Mouse (Mus musculus) MEL (cell line): ENCODE results near the gene Fnbp4. TPM values are rescaled to one million over a fixed set of nuclear protein-coding genes. Genes with fewer than 3 reads are reported as not detected.

Experiments used
- DNase-seq: peaks from one replicate; pipeline ENCODE4 v3.0.0; 2011; ENCODE audit warnings: low read depth, low spot score
- H3K27ac ChIP-seq: 2 replicates; pipeline ENCODE4 v1.5.1; 2012; ENCODE audit warnings: low read depth, mild to moderate bottlenecking, control low read depth, low read length, moderate library complexity; ENCODE audit not compliant: control insufficient read depth
- H3K27me3 ChIP-seq, 2 experiments: fragments of 150-350 bp in 1 of 2; sonication (generic) in 1 of 2; 2 replicates each; pipeline ENCODE4 v1.6.1; 2012; ENCODE audit warnings: low read length in 2 of 2, mild to moderate bottlenecking in 2 of 2, improper control_type of control experiment in 1 of 2, moderate library complexity in 1 of 2; ENCODE audit not compliant: insufficient read depth in 2 of 2, control insufficient read depth in 1 of 2
- H3K36me3 ChIP-seq, 2 experiments: 2 replicates each; pipeline ENCODE4 v1.6.1; 2012 to 2014; ENCODE audit warnings: low read length in 2 of 2, improper control_type of control experiment in 1 of 2, inconsistent platforms in 1 of 2, mild to moderate bottlenecking in 1 of 2; ENCODE audit not compliant: insufficient read depth in 2 of 2, control insufficient read depth in 1 of 2
- H3K4me1 ChIP-seq, 2 experiments: fragments of 150-350 bp in 1 of 2; sonication (generic) in 1 of 2; 2 replicates each; pipeline ENCODE4 v1.6.1; 2012; ENCODE audit warnings: low read length in 2 of 2, improper control_type of control experiment in 1 of 2, mild to moderate bottlenecking in 1 of 2; ENCODE audit not compliant: insufficient read depth in 2 of 2, control insufficient read depth in 1 of 2
- H3K4me3 ChIP-seq, 2 experiments: fragments of 150-350 bp in 1 of 2; sonication (generic) in 1 of 2; 2 replicates each; pipeline ENCODE4 v1.5.1; 2012; ENCODE audit warnings: low read depth in 2 of 2, low read length in 2 of 2, mild to moderate bottlenecking in 2 of 2, moderate library complexity in 2 of 2, control low read depth in 1 of 2, improper control_type of control experiment in 1 of 2; ENCODE audit not compliant: control insufficient read depth in 1 of 2, insufficient read depth in 1 of 2
- H3K79me2 ChIP-seq: 2 replicates; pipeline ENCODE4 v1.6.1; 2012; ENCODE audit warnings: mild to moderate bottlenecking, low read length, moderate library complexity; ENCODE audit not compliant: control insufficient read depth, poor library complexity, insufficient read depth
- H3K9ac ChIP-seq: 2 replicates; pipeline ENCODE4 v1.6.1; 2012; ENCODE audit warnings: low read depth, mild to moderate bottlenecking, control low read depth, low read length, moderate library complexity; ENCODE audit not compliant: control insufficient read depth, poor library complexity, severe bottlenecking
- H3K9me3 ChIP-seq: fragments of 150-350 bp; sonication (generic); replicated peaks from 2 replicates; pipeline ENCODE4 v1.6.1; 2012; ENCODE audit warnings: mild to moderate bottlenecking, low read length, improper control_type of control experiment, moderate library complexity; ENCODE audit not compliant: insufficient read depth
- BHLHE40 ChIP-seq: IDR thresholded peaks from 2 replicates; pipeline ENCODE4 v1.6.1; 2012; ENCODE audit warnings: low read depth, mild to moderate bottlenecking, inconsistent platforms, low read length, improper control_type of control experiment, borderline replicate concordance
- EP300 ChIP-seq, 2 experiments: IDR thresholded peaks; 2 replicates each; pipeline ENCODE4 v1.6.1; 2011; ENCODE audit warnings: improper control_type of control experiment in 2 of 2, low read length in 2 of 2, low read depth in 1 of 2, mild to moderate bottlenecking in 1 of 2
- ETS1 ChIP-seq: IDR thresholded peaks from 2 replicates; pipeline ENCODE4 v1.6.1; 2012; ENCODE audit warnings: low read depth, mild to moderate bottlenecking, inconsistent platforms, low read length, improper control_type of control experiment, moderate library complexity
- GATA1 ChIP-seq: IDR thresholded peaks from 2 replicates; pipeline ENCODE4 v1.6.1; 2011; ENCODE audit warnings: low read depth, low read length, improper control_type of control experiment
- MAFK ChIP-seq: IDR thresholded peaks from 2 replicates; pipeline ENCODE4 v1.6.1; 2011; ENCODE audit warnings: low read depth, mild to moderate bottlenecking, low read length, improper control_type of control experiment, borderline replicate concordance
- MAX ChIP-seq: IDR thresholded peaks from 2 replicates; pipeline ENCODE4 v1.6.1; 2011; ENCODE audit warnings: low read length, improper control_type of control experiment
- MXI1 ChIP-seq: IDR thresholded peaks from 2 replicates; pipeline ENCODE4 v1.6.1; 2011; ENCODE audit warnings: mild to moderate bottlenecking, low read depth, low read length, improper control_type of control experiment
- MYB ChIP-seq: IDR thresholded peaks from 2 replicates; pipeline ENCODE4 v1.6.1; 2011; ENCODE audit warnings: mild to moderate bottlenecking, low read depth, low read length, improper control_type of control experiment
- MYC ChIP-seq: IDR thresholded peaks from 2 replicates; pipeline ENCODE4 v1.6.1; 2011; ENCODE audit warnings: low read depth, mild to moderate bottlenecking, low read length, improper control_type of control experiment, moderate library complexity
- POLR2AphosphoS2 ChIP-seq: IDR thresholded peaks from 2 replicates; pipeline ENCODE4 v1.6.1; 2011; ENCODE audit warnings: low read length, improper control_type of control experiment
- RCOR1 ChIP-seq: IDR thresholded peaks from 2 replicates; pipeline ENCODE4 v1.6.1; 2012; ENCODE audit warnings: low read depth, mild to moderate bottlenecking, inconsistent platforms, low read length, improper control_type of control experiment
- SIN3A ChIP-seq: IDR thresholded peaks from 2 replicates; pipeline ENCODE4 v1.6.1; 2012; ENCODE audit warnings: low read length, improper control_type of control experiment, inconsistent platforms
- SMC3 ChIP-seq: IDR thresholded peaks from 2 replicates; pipeline ENCODE4 v1.6.1; 2011; ENCODE audit warnings: low read depth, low read length, improper control_type of control experiment
- TAL1 ChIP-seq: IDR thresholded peaks from 2 replicates; pipeline ENCODE4 v1.6.1; 2012; ENCODE audit warnings: mild to moderate bottlenecking, inconsistent platforms, low read length, moderate library complexity, mixed read lengths
- TCF12 ChIP-seq: IDR thresholded peaks from 2 replicates; pipeline ENCODE4 v1.6.1; 2014; ENCODE audit warnings: low read depth, mild to moderate bottlenecking, inconsistent platforms, low read length, improper control_type of control experiment, moderate library complexity
- USF2 ChIP-seq, 2 experiments: IDR thresholded peaks; 2 replicates each; pipeline ENCODE4 v1.6.1; 2011 to 2012; ENCODE audit warnings: improper control_type of control experiment in 2 of 2, low read length in 2 of 2, borderline replicate concordance in 1 of 2, inconsistent platforms in 1 of 2, low read depth in 1 of 2, mild to moderate bottlenecking in 1 of 2; ENCODE audit not compliant: insufficient read depth in 1 of 2
- ZKSCAN1 ChIP-seq: IDR thresholded peaks from 2 replicates; pipeline ENCODE4 v1.6.1; 2012; ENCODE audit warnings: low read depth, mild to moderate bottlenecking, inconsistent platforms, low read length, improper control_type of control experiment, moderate library complexity
- ZMIZ1 ChIP-seq: IDR thresholded peaks from 2 replicates; pipeline ENCODE4 v1.6.1; 2012; ENCODE audit warnings: low read depth, mild to moderate bottlenecking, inconsistent platforms, low read length, improper control_type of control experiment, moderate library complexity
- ZNF384 ChIP-seq: IDR thresholded peaks from 2 replicates; pipeline ENCODE4 v1.6.1; 2012; ENCODE audit warnings: low read depth, mild to moderate bottlenecking, inconsistent platforms, low read length, improper control_type of control experiment
- polyA plus RNA-seq, 2 experiments: library from polyadenylated mRNA; stranded (reverse) in 1 of 2; unstranded in 1 of 2; fragments of >175 nt in 1 of 2; fragments of >200 nt in 1 of 2; gene quantifications; 2 replicates each; pipeline versions ENCODE4 v1.2.1 to v1.2.4; 2012; ENCODE audit warnings: low replicate concordance in 2 of 2, low read depth in 1 of 2; ENCODE audit not compliant: insufficient read length in 2 of 2, insufficient read depth in 1 of 2, missing spikeins in 1 of 2
- total RNA-seq: library from RNA; depleted of rRNA; stranded (reverse); fragments of 300-350 nt; gene quantifications from 2 replicates; pipeline ENCODE4 v1.2.3, GENCODE M21; 2012

Gene Fnbp4
- total and polyA plus RNA-seq, 3 experiments: 42.1 to 353 (median 73.7) TPM

GRCm38 (mm10) chr2:90753565-90753964, 8.4 kb downstream of the Fnbp4 start:
- Histone ChIP-seq H3K79me2 (peaks cover 33% of the 10 kb centered on the region), H3K4me3 (no peak overlapping the region), H3K27ac (peak overlapping the region; percentile 61), H3K9ac (no peak overlapping the region), H3K36me3 (peaks cover 42 to 61% of the 10 kb centered on the region in 2 experiments), H3K9me3 (no peaks in the 10 kb centered on the region), H3K27me3 (no peaks in the 10 kb centered on the region), H3K4me1 (peaks cover 19 to 31% of the 10 kb centered on the region in 2 experiments)
- no peak for DNase-seq
- TF ChIP-seq SMC3 (no peak), MAFK (peak; percentile 93)
- TF ChIP-seq, all 39 proteins: peak for 1

GRCm38 (mm10) chr2:90754188-90754587, 9.0 kb downstream of the Fnbp4 start:
- H3K27ac ChIP-seq: peak overlapping the region; percentile 61
- H3K27me3 ChIP-seq: no peaks in the 10 kb centered on the region
- H3K4me1 ChIP-seq: peaks cover 14 to 29% of the 10 kb centered on the region in 2 experiments
- peaks cover 36 to 65% of the 10 kb centered on the region in 2 experiments for H3K36me3 ChIP-seq
- H3K4me3 ChIP-seq: no peak overlapping the region
- peak; percentile 81 for DNase-seq
- H3K9ac ChIP-seq: no peak overlapping the region
- peak; percentile 87 for TF ChIP-seq TCF12
- peak; percentile 67; the same call in 1 of the 2 replicates for TF ChIP-seq BHLHE40
- peak; percentile 49; the same call in 1 of the 2 replicates for TF ChIP-seq SIN3A
- peak; percentile 55; the same call in 1 of the 2 replicates for TF ChIP-seq MYB
- TF ChIP-seq MYC: no peak; the same call in 1 of the 2 replicates
- no peak for TF ChIP-seq ZMIZ1
- TF ChIP-seq ETS1: peak; percentile 81; the same call in 1 of the 2 replicates
- peak; percentile 89 for TF ChIP-seq GATA1
- TF ChIP-seq ZNF384: no peak
- TF ChIP-seq RCOR1: peak; percentile 43; the same call in 1 of the 2 replicates
- no peak for TF ChIP-seq USF2 (IDR thresholded peaks at IDR 0.05; ENCODE audit: borderline replicate concordance in 1 of 2, insufficient read depth in 1 of 2, low read depth in 1 of 2, low read length in 2 of 2)
- TF ChIP-seq EP300 (IDR thresholded peaks at IDR 0.05; ENCODE audit: low read depth in 1 of 2, low read length in 2 of 2): peak; percentile 87 to 89
- peak; percentile 35; the same call in 1 of the 2 replicates for TF ChIP-seq MAFK
- TF ChIP-seq MXI1: 0 out of 2 replicates have a peak, but pooled peaks have one; percentile 34
- TF ChIP-seq MAX: no peak
- peak; percentile 16; the same call in 1 of the 2 replicates for TF ChIP-seq TAL1
- TF ChIP-seq POLR2AphosphoS2: no peak
- TF ChIP-seq ZKSCAN1: peak; percentile 35; the same call in 1 of the 2 replicates
- H3K79me2 ChIP-seq: peaks cover 27% of the 10 kb centered on the region
- H3K9me3 ChIP-seq: no peaks in the 10 kb centered on the region
